Mouse (Mus musculus): ENCODE measurements around the gene Golph3l.
"Not testable (repeated sequence)": the region's sequence is repeated elsewhere in the genome, so short reads cannot be mapped to it uniquely, and the experiment has no call there.

Gene Golph3l

GRCm38 (mm10) chr3:95624628-95625503 lies 36.1 kb downstream of the Golph3l start, which contains the start of gene Ensa:
TSS of gene Ensa (plus strand) at chr3:95624993.
- DNase-seq = peak; percentile 99

GRCm38 (mm10) chr3:95627763-95628162 lies 39.0 kb downstream of the Golph3l start:
- DNase-seq = no peak

- DNase-seq = no peak
These were observed 41.0 kb downstream of the Golph3l start for GRCm38 (mm10) chr3:95629755-95630154.

- no peak for DNase-seq
These were observed 42.1 kb downstream of the Golph3l start for GRCm38 (mm10) chr3:95630856-95631255.

- DNase-seq = no peak
These were observed 42.6 kb downstream of the Golph3l start for GRCm38 (mm10) chr3:95631304-95631703.

- DNase-seq = no peak
These were observed 44.2 kb downstream of the Golph3l start for GRCm38 (mm10) chr3:95632648-95633588.

GRCm38 (mm10) chr3:95635636-95636035 lies 46.9 kb downstream of the Golph3l start:
- no peak for DNase-seq

GRCm38 (mm10) chr3:95636072-95636471 lies 47.3 kb downstream of the Golph3l start:
- DNase-seq = no peak

- no peak for DNase-seq
These were observed 51.0 kb downstream of the Golph3l start for GRCm38 (mm10) chr3:95639694-95640093.

- no peak for DNase-seq
These were observed 54.4 kb downstream of the Golph3l start for GRCm38 (mm10) chr3:95643097-95643496.

GRCm38 (mm10) chr3:95645313-95646235 lies 56.8 kb downstream of the Golph3l start:
- DNase-seq = peak; percentile 70 to 74

- DNase-seq = no peak
These were observed 59.3 kb downstream of the Golph3l start for GRCm38 (mm10) chr3:95648016-95648415.

GRCm38 (mm10) chr3:95650276-95651032 lies 61.7 kb downstream of the Golph3l start:
- DNase-seq = peak; percentile 72 to 81

GRCm38 (mm10) chr3:95651033-95651373 lies 62.3 kb downstream of the Golph3l start:
- DNase-seq = no peak

GRCm38 (mm10) chr3:95651391-95652203 lies 62.9 kb downstream of the Golph3l start:
- no peak for DNase-seq

- DNase-seq = no peak
These were observed 63.6 kb downstream of the Golph3l start for GRCm38 (mm10) chr3:95652204-95652811.

GRCm38 (mm10) chr3:95652871-95653270 lies 64.1 kb downstream of the Golph3l start:
- DNase-seq = no peak

GRCm38 (mm10) chr3:95653473-95654034 lies 64.8 kb downstream of the Golph3l start:
- DNase-seq = peak; percentile 74 to 85

- DNase-seq = not testable (repeated sequence)
These were observed 65.6 kb downstream of the Golph3l start for GRCm38 (mm10) chr3:95654371-95654770.

GRCm38 (mm10) chr3:95655437-95655836 lies 66.7 kb downstream of the Golph3l start:
- DNase-seq = no peak

Data from lung, adult 18-20 months (tissue).